Mouse (Mus musculus) hindbrain, embryonic 13.5 days (tissue): ENCODE results near the gene Slc37a3. TPM values are rescaled to one million over a fixed set of nuclear protein-coding genes. Genes with fewer than 3 reads are reported as not detected.
"Not testable (repeated sequence)": the region's sequence is repeated elsewhere in the genome, so short reads cannot be mapped to it uniquely, and the experiment has no call there.

Experiments
- ATAC-seq: fragments of 200-750 bp; cut with Nextera tagmentation; 2 replicates; pipeline ENCODE4 v1.8.0; 2017; ENCODE audit warnings: moderate TSS enrichment; ENCODE audit not compliant: low FRiP score
- H3K27ac ChIP-seq: fragments of 300-500 bp; sonication (generic); 2 replicates; pipeline ENCODE4 v1.5.1; 2015; ENCODE audit warnings: inconsistent platforms, mild to moderate bottlenecking, moderate library complexity
- H3K27me3 ChIP-seq: fragments of 300-500 bp; sonication (generic); 2 replicates; pipeline ENCODE4 v1.6.1; 2015; ENCODE audit warnings: mild to moderate bottlenecking, inconsistent platforms
- H3K36me3 ChIP-seq: fragments of 300-500 bp; sonication (generic); 2 replicates; pipeline ENCODE4 v1.6.1; 2015; ENCODE audit warnings: mild to moderate bottlenecking, inconsistent platforms
- H3K4me1 ChIP-seq: fragments of 300-500 bp; sonication (generic); replicated peaks from 2 replicates; pipeline ENCODE4 v1.6.1; 2015; ENCODE audit warnings: inconsistent platforms
- H3K4me2 ChIP-seq: fragments of 300-500 bp; sonication (generic); 2 replicates; pipeline ENCODE4 v1.6.1; 2015; ENCODE audit warnings: inconsistent platforms, mild to moderate bottlenecking, moderate library complexity
- H3K4me3 ChIP-seq: fragments of 300-500 bp; sonication (generic); 2 replicates; pipeline ENCODE4 v1.5.1; 2015; ENCODE audit warnings: mild to moderate bottlenecking, inconsistent platforms
- H3K9ac ChIP-seq: fragments of 300-500 bp; sonication (generic); 2 replicates; pipeline ENCODE4 v1.6.1; 2015; ENCODE audit warnings: mild to moderate bottlenecking, inconsistent platforms
- H3K9me3 ChIP-seq: fragments of 300-500 bp; sonication (generic); 2 replicates; pipeline ENCODE4 v1.6.1; 2016; ENCODE audit warnings: inconsistent platforms
- WGBS: fragments of 180-500 bp; shearing (Covaris S2); methylation state at CpG from one replicate; pipeline ENCODE4 v1.1.7; 2015; 5-methylcytosine and 5-hydroxymethylcytosine counted together
- polyA plus RNA-seq: library from polyadenylated mRNA; unstranded; fragments of >200 nt; fragmentation: Nextera tagmentation; extraction: Ambion mirVana; gene quantifications from 2 replicates; pipeline ENCODE4 v1.2.1, GENCODE M21; 2015

The Slc37a3 gene
- polyA plus RNA-seq, result 63.1 and 63.2 TPM in 2 replicates

DNA sequence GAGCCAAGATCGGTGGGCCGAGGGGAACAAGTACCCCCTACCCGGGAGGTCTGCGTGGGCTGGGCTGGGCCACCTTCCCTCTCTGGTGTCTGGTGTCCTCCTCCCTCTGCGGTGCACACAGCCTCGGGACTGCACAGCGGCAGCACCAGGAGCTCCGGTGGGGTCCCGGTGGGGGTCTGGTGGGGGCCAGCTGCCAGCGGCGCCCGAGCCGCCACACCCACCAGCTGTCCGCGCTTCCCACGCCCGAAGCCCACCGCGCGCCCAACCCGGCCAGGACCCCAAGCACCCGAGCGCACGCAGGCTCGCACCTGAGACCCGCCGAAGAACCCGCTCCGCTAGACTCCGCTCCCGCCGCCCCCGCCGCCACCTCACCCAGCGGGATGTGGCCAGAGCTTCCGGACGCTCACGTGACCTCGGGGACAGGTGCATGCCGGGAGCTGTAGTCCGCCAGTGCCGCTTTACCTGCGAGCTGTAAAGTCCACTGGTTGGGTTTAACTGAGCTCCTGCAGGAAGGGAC is at the start of gene Slc37a3:
Gene Slc37a3 (minus strand): TSS at position 365 of the 517 bp plus-strand sequence.
- peak within 1 kb of the TSS; percentile 96 for H3K9ac ChIP-seq
- peak within 1 kb of the TSS; percentile 63 for H3K4me2 ChIP-seq
- H3K36me3 ChIP-seq, result peaks cover 8% of the 10 kb centered on the region
- peaks cover 24% of the 10 kb centered on the region for H3K27me3 ChIP-seq
- H3K27ac ChIP-seq, result peak within 1 kb of the TSS; percentile 78
- WGBS, result under 1% methylated on average over 40 of the region's 43 CpGs
- peak within 1 kb of the TSS; percentile 96 for H3K4me3 ChIP-seq
- peaks cover 32% of the 10 kb centered on the region for H3K4me1 ChIP-seq
- no peaks in the 10 kb centered on the region for H3K9me3 ChIP-seq
- ATAC-seq, result peak; percentile 91

- H3K4me3 ChIP-seq, result no peak overlapping the region
- no peaks in the 10 kb centered on the region for H3K36me3 ChIP-seq
- no peak overlapping the region for H3K27ac ChIP-seq
- H3K4me1 ChIP-seq, result no peaks in the 10 kb centered on the region
- no peak overlapping the region for H3K9ac ChIP-seq
- peaks cover 11% of the 10 kb centered on the region for H3K27me3 ChIP-seq
- ATAC-seq, result no peak
- no peak overlapping the region for H3K4me2 ChIP-seq
- no peaks in the 10 kb centered on the region for H3K9me3 ChIP-seq
- 95% methylated on average over 4 of the region's 4 CpGs for WGBS
Measured at GRCm38 (mm10) chr6:39426725-39427124, 49.2 kb upstream of the Slc37a3 start.

GRCm38 (mm10) chr6:39425181-39425580 is 47.7 kb upstream of the Slc37a3 start:
- Histone ChIP-seq H3K27ac (no peak overlapping the region), H3K4me2 (no peak overlapping the region), H3K9me3 (no peaks in the 10 kb centered on the region), H3K4me1 (no peaks in the 10 kb centered on the region), H3K27me3 (peaks cover 11% of the 10 kb centered on the region), H3K36me3 (no peaks in the 10 kb centered on the region), H3K4me3 (no peak overlapping the region), H3K9ac (no peak overlapping the region)
- ATAC-seq, result no peak
- WGBS, result 90% methylated on average over 2 of the region's 2 CpGs

- no peaks in the 10 kb centered on the region for H3K9me3 ChIP-seq
- H3K27me3 ChIP-seq, result peaks cover 11% of the 10 kb centered on the region
- WGBS, result 93% methylated on average over 7 of the region's 7 CpGs
- H3K4me1 ChIP-seq, result peaks cover 3% of the 10 kb centered on the region; the same call in 1 of the 2 replicates
- no peak overlapping the region for H3K4me2 ChIP-seq
- H3K4me3 ChIP-seq, result no peak overlapping the region
- no peak overlapping the region for H3K27ac ChIP-seq
- H3K36me3 ChIP-seq, result no peaks in the 10 kb centered on the region
- no peak for ATAC-seq
- no peak overlapping the region for H3K9ac ChIP-seq
Measured at GRCm38 (mm10) chr6:39423686-39424085, 46.2 kb upstream of the Slc37a3 start.

- Histone ChIP-seq H3K4me1 (peaks cover 9% of the 10 kb centered on the region), H3K9me3 (no peaks in the 10 kb centered on the region)
- no peak for ATAC-seq
Measured at GRCm38 (mm10) chr6:39423130-39423551, 45.7 kb upstream of the Slc37a3 start.

GRCm38 (mm10) chr6:39420867-39421266 is 43.4 kb upstream of the Slc37a3 start:
- H3K4me2 ChIP-seq, result no peak overlapping the region
- H3K27ac ChIP-seq, result peak overlapping the region; percentile 98; the same call in 1 of the 2 replicates
- H3K4me1 ChIP-seq, result peaks cover 27% of the 10 kb centered on the region
- peaks cover 11% of the 10 kb centered on the region for H3K27me3 ChIP-seq
- no peaks in the 10 kb centered on the region for H3K9me3 ChIP-seq
- H3K36me3 ChIP-seq, result no peaks in the 10 kb centered on the region; the same call in 1 of the 2 replicates
- peak overlapping the region; percentile 94; the same call in 1 of the 2 replicates for H3K4me3 ChIP-seq
- WGBS, result 37% methylated on average over 4 of the region's 4 CpGs
- no peak overlapping the region for H3K9ac ChIP-seq
- ATAC-seq, result no peak

More at GRCm38 (mm10) chr6:39423130-39423551, 45.7 kb upstream of the Slc37a3 start:
- Histone ChIP-seq H3K36me3 (no peaks in the 10 kb centered on the region), H3K4me3 (no peak overlapping the region), H3K4me2 (no peak overlapping the region), H3K27ac (no peak overlapping the region), H3K9ac (no peak overlapping the region), H3K27me3 (peaks cover 11% of the 10 kb centered on the region)
- WGBS, result 78% methylated on average over 6 of the region's 6 CpGs

GRCm38 (mm10) chr6:39419851-39420721 is 42.6 kb upstream of the Slc37a3 start, which contains the start of gene Mkrn1:
Gene Mkrn1 (minus strand): TSS chr6:39420462.
- Histone ChIP-seq H3K9me3 (no peaks in the 10 kb centered on the region), H3K4me1 (peaks cover 27% of the 10 kb centered on the region), H3K27me3 (peaks cover 11% of the 10 kb centered on the region), H3K27ac (peak within 1 kb of the TSS; percentile 98), H3K4me3 (peak within 1 kb of the TSS; percentile 94), H3K9ac (peak within 1 kb of the TSS; percentile 95), H3K4me2 (peak within 1 kb of the TSS; percentile 75), H3K36me3 (no peaks in the 10 kb centered on the region; the same call in 1 of the 2 replicates)
- ATAC-seq, result peak; percentile 97
- WGBS, result under 1% methylated on average over 73 of the region's 82 CpGs

GRCm38 (mm10) chr6:39419386-39419850 is 41.9 kb upstream of the Slc37a3 start:
- ATAC-seq, result no peak; the same call in 1 of the 2 replicates
- Histone ChIP-seq H3K9me3 (no peaks in the 10 kb centered on the region), H3K27me3 (peaks cover 11% of the 10 kb centered on the region), H3K36me3 (no peaks in the 10 kb centered on the region; the same call in 1 of the 2 replicates), H3K4me1 (peaks cover 27% of the 10 kb centered on the region), H3K27ac (peak overlapping the region; percentile 98), H3K4me2 (peak overlapping the region; percentile 75), H3K4me3 (peak overlapping the region; percentile 94), H3K9ac (peak overlapping the region; percentile 95)
- WGBS, result under 1% methylated on average over 43 of the region's 43 CpGs

- H3K4me1 ChIP-seq, result peaks cover 37% of the 10 kb centered on the region
- not testable (repeated sequence) for H3K27ac ChIP-seq, H3K36me3 ChIP-seq, H3K27me3 ChIP-seq, H3K4me3 ChIP-seq, H3K4me2 ChIP-seq, ATAC-seq, H3K9ac ChIP-seq, H3K9me3 ChIP-seq
Measured at GRCm38 (mm10) chr6:39416654-39417053, 39.2 kb upstream of the Slc37a3 start.

- no peak overlapping the region for H3K9ac ChIP-seq
- H3K4me2 ChIP-seq, result no peak overlapping the region
- WGBS, result 52% methylated on average over 3 of the region's 5 CpGs
- no peaks in the 10 kb centered on the region; the same call in 1 of the 2 replicates for H3K36me3 ChIP-seq
- H3K4me1 ChIP-seq, result peaks cover 37% of the 10 kb centered on the region
- H3K4me3 ChIP-seq, result no peak overlapping the region
- H3K27ac ChIP-seq, result no peak overlapping the region
- ATAC-seq, result no peak
- H3K27me3 ChIP-seq, result no peaks in the 10 kb centered on the region
- no peaks in the 10 kb centered on the region for H3K9me3 ChIP-seq
Measured at GRCm38 (mm10) chr6:39415762-39416161, 38.3 kb upstream of the Slc37a3 start.

DNA sequence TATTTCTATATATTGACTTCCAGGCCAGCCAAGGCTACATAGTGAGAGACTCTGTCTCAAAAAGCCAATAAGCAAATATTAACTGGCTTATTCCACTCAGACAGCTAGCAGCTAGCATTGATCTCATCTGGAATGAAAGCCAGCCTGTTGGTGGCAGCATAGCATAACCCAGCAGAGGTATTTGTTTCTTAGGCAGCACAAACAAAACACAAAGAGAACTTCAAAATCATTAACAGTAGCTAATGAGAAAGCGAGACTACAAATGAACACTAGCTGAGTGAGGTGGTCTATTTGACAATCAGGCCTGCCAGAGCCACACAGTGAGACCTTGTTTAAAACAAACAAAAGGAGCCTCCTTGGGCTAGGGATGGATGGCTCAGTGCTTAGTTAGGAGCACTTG is 36.6 kb upstream of the Slc37a3 start:
- Histone ChIP-seq H3K9me3 (no peaks in the 10 kb centered on the region), H3K9ac (0 out of 2 replicates have a peak overlapping the region, but pooled peaks have one; percentile 25), H3K27me3 (no peaks in the 10 kb centered on the region), H3K4me3 (no peak overlapping the region), H3K27ac (peak overlapping the region; percentile 49), H3K4me1 (peaks cover 37% of the 10 kb centered on the region), H3K36me3 (peaks cover 6% of the 10 kb centered on the region), H3K4me2 (no peak overlapping the region)
- no peak for ATAC-seq
- WGBS, result 83% methylated on average over 1 of the region's 1 CpGs

DNA sequence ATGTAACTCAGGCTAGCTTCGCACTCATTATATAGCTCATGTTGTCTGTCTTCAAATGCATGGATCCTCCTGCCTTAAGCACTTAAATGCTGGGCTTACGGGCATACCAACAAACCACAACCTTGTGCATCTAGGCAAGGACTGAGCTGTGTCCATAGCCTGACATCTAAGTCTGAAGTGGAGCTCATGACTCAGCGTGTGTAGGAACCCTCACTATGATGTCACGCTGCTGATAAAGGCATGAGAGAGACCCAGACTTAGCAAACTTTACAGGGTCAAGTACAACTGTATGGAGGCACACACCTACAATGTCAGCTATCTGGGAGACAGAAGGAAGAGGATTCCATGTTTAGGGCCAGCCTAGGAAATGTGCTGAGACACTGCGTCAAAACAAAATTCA is 29.0 kb upstream of the Slc37a3 start:
- ATAC-seq, result no peak
- Histone ChIP-seq H3K4me3 (no peak overlapping the region), H3K9ac (no peak overlapping the region), H3K4me2 (no peak overlapping the region), H3K27me3 (no peaks in the 10 kb centered on the region), H3K27ac (no peak overlapping the region), H3K4me1 (0 out of 2 replicates have a peak, but pooled peaks cover 2% of the 10 kb centered on the region), H3K36me3 (peaks cover 57% of the 10 kb centered on the region), H3K9me3 (no peaks in the 10 kb centered on the region)
- WGBS, result 96% methylated on average over 5 of the region's 5 CpGs
